Mouse (Mus musculus) liver, postnatal 0 days (tissue): ENCODE results near the gene Klhl41.

Experiments
- CTCF ChIP-seq: sonication (generic); IDR thresholded peaks from 2 replicates; pipeline ENCODE4 v1.5.1; 2016; ENCODE audit warnings: antibody characterized with exemption, low read depth
- EP300 ChIP-seq: IDR thresholded peaks from 2 replicates; pipeline ENCODE4 v1.6.1; 2016; ENCODE audit warnings: antibody characterized with exemption, low read depth, mild to moderate bottlenecking

DNA sequence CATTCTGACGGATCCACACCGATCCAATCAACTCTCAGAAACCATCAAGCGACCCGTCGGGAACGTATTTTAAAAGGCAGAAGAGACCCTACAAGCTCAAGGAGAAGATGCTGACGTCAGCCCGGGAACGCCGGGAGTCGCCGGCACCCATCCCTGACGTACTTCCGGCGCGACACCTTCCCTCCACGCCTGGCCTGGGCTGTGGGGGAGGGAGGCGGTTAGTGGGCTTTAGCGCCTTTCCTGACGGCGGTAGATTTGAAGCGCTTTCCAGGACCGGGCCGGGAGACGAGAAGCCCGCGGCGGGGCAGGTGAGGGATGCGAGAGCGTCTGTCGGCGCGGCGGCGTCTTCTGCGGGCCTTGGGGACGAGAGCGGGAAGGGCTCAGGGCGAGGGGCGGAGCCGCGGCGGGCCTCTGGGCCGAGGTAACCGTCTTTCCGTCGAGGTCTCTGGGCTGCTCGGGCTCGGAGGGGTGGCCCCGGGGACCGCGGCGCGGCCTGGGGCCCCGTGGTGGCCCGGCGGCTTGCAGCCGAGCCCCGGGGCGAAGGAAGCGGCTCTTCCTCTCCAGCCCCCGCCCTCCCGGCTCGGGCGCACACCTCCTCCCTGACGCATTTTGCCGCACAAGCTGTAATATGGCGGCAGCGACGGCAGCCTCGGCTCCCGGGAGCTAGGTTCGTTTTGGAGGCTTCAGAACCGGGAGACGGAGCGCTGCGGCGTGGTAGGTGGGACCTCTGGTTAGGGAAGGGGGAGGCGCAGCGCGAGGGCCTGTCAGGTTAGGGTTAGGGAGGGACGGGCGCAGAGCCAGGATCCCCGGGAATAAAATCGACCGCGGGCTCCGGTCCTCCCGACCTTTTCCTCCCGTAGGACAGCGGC is 53.0 kb downstream of the Klhl41 start:
- 0 out of 2 replicates have a peak, but pooled peaks have one; percentile 16 for TF ChIP-seq EP300
- no peak for TF ChIP-seq CTCF
